Mouse (Mus musculus) olfactory bulb, adult 2 months (tissue): ENCODE data around the gene Capn3.

ENCODE experiments used
- CTCF ChIP-seq: fragments of 200-500 bp; IDR thresholded peaks from 2 replicates; pipeline ENCODE4 v1.5.1; 2012; ENCODE audit warnings: low read depth, mild to moderate bottlenecking, low read length, moderate library complexity; ENCODE audit not compliant: insufficient read depth
- POLR2A ChIP-seq: fragments of 200-500 bp; IDR thresholded peaks from 2 replicates; pipeline ENCODE4 v1.6.1; 2012; ENCODE audit warnings: mild to moderate bottlenecking, low read depth, low read length, moderate library complexity; ENCODE audit not compliant: insufficient read depth

GRCm38 (mm10) chr2:120450724-120451123, 5.1 kb upstream of the Capn3 start:
- TF ChIP-seq POLR2A (no peak), CTCF (no peak)
